Comparison of ENCODE assay signal across 14 mouse cellular contexts in the genomic region with DNA sequence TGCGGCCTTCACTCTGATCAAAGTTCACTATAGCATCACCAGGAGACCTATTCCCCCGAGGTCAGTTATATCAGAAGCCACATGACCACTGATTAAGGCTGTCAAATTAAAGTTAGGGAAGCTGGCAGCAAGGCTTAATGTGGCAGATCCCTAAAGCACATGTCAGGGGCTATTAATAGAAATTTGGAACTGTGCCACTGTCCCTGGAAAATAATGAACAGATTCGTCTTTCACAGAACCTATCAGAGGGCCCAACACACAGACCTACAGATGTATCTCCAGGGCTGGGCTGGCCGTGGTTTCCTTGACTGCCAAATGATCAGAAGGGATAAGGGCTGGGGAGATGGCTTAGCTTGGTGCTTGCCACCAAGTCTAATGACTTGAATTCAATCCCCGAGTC.
DNase-seq lines count a peak whose midpoint lies in the region; ATAC-seq lines count a peak whose summit lies in the region.
"Had no signal": no experiment of that assay in that cellular context is flagged by ENCODE, and none has a peak within 500 bp of the region (broad histone marks: within the 10 kb centered on the region; RNA-seq: fewer than 3 reads in every experiment).

No protein-coding gene starts in this region.

- H3K27ac ChIP-seq in forebrain, embryonic 12.5 days, result no peak overlapping the region
- H3K27ac ChIP-seq: hindbrain, embryonic 15.5 days; kidney, postnatal 0 days; limb, embryonic 13.5 days; lung, embryonic 15.5 days had no signal

- peak; percentile 12 for DNase-seq in adrenal gland, postnatal 10 days
- no peak for DNase-seq in adrenal gland, adult 2 months
- DNase-seq in layer of hippocampus, adult 9-11 months, result peak; percentile 20
- no peak for DNase-seq in layer of hippocampus, adult 8-10 months (ENCODE audit: low spot score in 2 of 2)
- DNase-seq in heart, adult 9 months (ENCODE audit: low spot score in 2 of 2), result peak; percentile 63 to 74
- DNase-seq in heart, postnatal 4 days, result peak; percentile 59
- DNase-seq in lung, adult 18-20 months, result no peak
- DNase-seq: cerebellum, adult 9-10 months; thymus, adult 2 months had no signal

- no peaks in the 10 kb centered on the region for H3K27me3 ChIP-seq in forebrain, embryonic 12.5 days
- H3K27me3 ChIP-seq: hindbrain, embryonic 15.5 days; limb, embryonic 13.5 days; lung, embryonic 15.5 days had no signal

- H3K36me3 ChIP-seq in forebrain, embryonic 12.5 days (replicated peaks), result no peaks in the 10 kb centered on the region
- H3K36me3 ChIP-seq: hindbrain, embryonic 15.5 days had no signal

- no peak for ATAC-seq in forebrain, embryonic 12.5 days (ENCODE audit: low FRiP score)

- no peak overlapping the region for H3K9ac ChIP-seq in forebrain, embryonic 12.5 days
- H3K9ac ChIP-seq: hindbrain, embryonic 15.5 days; limb, embryonic 13.5 days; lung, embryonic 15.5 days had no signal

- whole genome bisulfite sequencing in forebrain, embryonic 12.5 days, result 84% methylated on average over 5 of the region's 5 CpGs

- H3K4me1 ChIP-seq in forebrain, embryonic 12.5 days, result no peaks in the 10 kb centered on the region
- H3K4me1 ChIP-seq: hindbrain, embryonic 15.5 days had no signal

- no peaks in the 10 kb centered on the region for H3K9me3 ChIP-seq in forebrain, embryonic 12.5 days
- H3K9me3 ChIP-seq: hindbrain, embryonic 15.5 days; limb, embryonic 13.5 days; lung, embryonic 15.5 days had no signal

- H3K4me2 ChIP-seq in forebrain, embryonic 12.5 days, result no peak overlapping the region
- H3K4me2 ChIP-seq: hindbrain, embryonic 15.5 days; limb, embryonic 13.5 days; lung, embryonic 15.5 days had no signal

- H3K4me3 ChIP-seq in forebrain, embryonic 12.5 days (replicated peaks), result no peak overlapping the region
- H3K4me3 ChIP-seq: hindbrain, embryonic 15.5 days; limb, embryonic 13.5 days; lung, embryonic 15.5 days had no signal

Comparison
In these comparisons a context has a peak if more than half of its experiments do, and no peak if none do; other contexts are left out.
1. DNase-seq: peak in adrenal gland, postnatal 10 days (single experiment), layer of hippocampus, adult 9-11 months (single experiment), heart, adult 9 months (2 of 2) and heart, postnatal 4 days (single experiment); none in adrenal gland, adult 2 months (single experiment), layer of hippocampus, adult 8-10 months (0 of 2) and lung, adult 18-20 months (0 of 2).